Mouse (Mus musculus): ENCODE data around the gene Snx20. TPM values are rescaled to one million over a fixed set of nuclear protein-coding genes. Genes with fewer than 3 reads are reported as not detected.

Gene Snx20
- total and polyA plus RNA-seq, 3 experiments, result 10.1 to 15.9 TPM; not detected in 1

GRCm38 (mm10) chr8:88610271-88610670, 25.7 kb downstream of the Snx20 start:
- Histone ChIP-seq H3K9me3 (replicated peaks; ENCODE audit: insufficient read depth, low read length) (no peaks in the 10 kb centered on the region), H3K79me2 (ENCODE audit: control insufficient read depth, insufficient read depth, low read length, poor library complexity) (no peaks in the 10 kb centered on the region), H3K36me3 (ENCODE audit: control insufficient read depth in 1 of 2, insufficient read depth in 2 of 2, low read length in 2 of 2) (no peaks in the 10 kb centered on the region), H3K4me1 (ENCODE audit: control insufficient read depth in 1 of 2, insufficient read depth in 2 of 2, low read length in 2 of 2) (no peaks in the 10 kb centered on the region), H3K4me3 (ENCODE audit: control insufficient read depth in 1 of 2, insufficient read depth in 1 of 2, low read depth in 2 of 2, low read length in 2 of 2) (no peak overlapping the region), H3K27me3 (ENCODE audit: control insufficient read depth in 1 of 2, insufficient read depth in 2 of 2, low read length in 2 of 2) (no peaks in the 10 kb centered on the region; a peak in 1 of 4 replicates), H3K27ac (ENCODE audit: control insufficient read depth, low read depth, low read length) (no peak overlapping the region), H3K9ac (ENCODE audit: control insufficient read depth, low read depth, low read length, poor library complexity, severe bottlenecking) (no peak overlapping the region)
- TF ChIP-seq MEF2A (IDR thresholded peaks at IDR 0.05; ENCODE audit: extremely low read depth, insufficient replicate concordance, low read depth, low read length, poor library complexity, severe bottlenecking) (no peak), SMC3 (IDR thresholded peaks at IDR 0.05; ENCODE audit: low read depth, low read length) (no peak), GABPA (IDR thresholded peaks at IDR 0.05; ENCODE audit: low read depth, low read length) (no peak), MXI1 (IDR thresholded peaks at IDR 0.05; ENCODE audit: low read depth, low read length) (no peak), ZC3H11A (IDR thresholded peaks at IDR 0.05; ENCODE audit: low read depth, low read length) (no peak), MAZ (IDR thresholded peaks at IDR 0.05; ENCODE audit: low read depth, low read length) (no peak), MAX (IDR thresholded peaks at IDR 0.05; ENCODE audit: low read length) (no peak), USF2 (IDR thresholded peaks at IDR 0.05; ENCODE audit: borderline replicate concordance in 1 of 2, insufficient read depth in 1 of 2, low read depth in 1 of 2, low read length in 2 of 2) (no peak), ETS1 (IDR thresholded peaks at IDR 0.05; ENCODE audit: low read depth, low read length) (no peak), KAT2A (conservative IDR thresholded peaks at IDR 0.05; ENCODE audit: low read depth, low read length) (no peak), RCOR1 (IDR thresholded peaks at IDR 0.05; ENCODE audit: low read depth, low read length) (no peak), EP300 (IDR thresholded peaks at IDR 0.05; ENCODE audit: low read depth in 1 of 2, low read length in 2 of 2) (no peak), ZKSCAN1 (IDR thresholded peaks at IDR 0.05; ENCODE audit: low read depth, low read length) (no peak), MYC (IDR thresholded peaks at IDR 0.05; ENCODE audit: low read depth, low read length) (no peak), TCF12 (IDR thresholded peaks at IDR 0.05; ENCODE audit: low read depth, low read length) (no peak)
- DNase-seq (ENCODE audit: low read depth, low spot score), result no peak

GRCm38 (mm10) chr8:88609036-88609435, 26.9 kb downstream of the Snx20 start:
- TF ChIP-seq UBTF (IDR thresholded peaks at IDR 0.05; ENCODE audit: borderline replicate concordance, insufficient read depth, low read depth, low read length) (no peak), EP300 (IDR thresholded peaks at IDR 0.05; ENCODE audit: low read depth in 1 of 2, low read length in 2 of 2) (no peak), CHD2 (IDR thresholded peaks at IDR 0.05; ENCODE audit: low read length) (no peak), HCFC1 (IDR thresholded peaks at IDR 0.05; ENCODE audit: low read depth, low read length) (no peak), POLR2AphosphoS2 (IDR thresholded peaks at IDR 0.05; ENCODE audit: low read length) (no peak), BHLHE40 (IDR thresholded peaks at IDR 0.05; ENCODE audit: borderline replicate concordance, low read depth, low read length) (no peak), CTCF (IDR thresholded peaks at IDR 0.05 in 2 of 3, conservative IDR thresholded peaks at IDR 0.05 in 1 of 3; ENCODE audit: control insufficient read depth in 1 of 3, insufficient read depth in 1 of 3, low read depth in 2 of 3, low read length in 3 of 3, poor library complexity in 1 of 3, severe bottlenecking in 1 of 3) (no peak), RCOR1 (IDR thresholded peaks at IDR 0.05; ENCODE audit: low read depth, low read length) (no peak), ELF1 (IDR thresholded peaks at IDR 0.05; ENCODE audit: low read depth, low read length) (no peak), GATA1 (IDR thresholded peaks at IDR 0.05; ENCODE audit: low read depth, low read length) (no peak), NELFE (IDR thresholded peaks at IDR 0.05; ENCODE audit: low read depth, low read length) (no peak), MEF2A (IDR thresholded peaks at IDR 0.05; ENCODE audit: extremely low read depth, insufficient replicate concordance, low read depth, low read length, poor library complexity, severe bottlenecking) (no peak), TBP (IDR thresholded peaks at IDR 0.05; ENCODE audit: low read depth, low read length) (no peak), MAX (IDR thresholded peaks at IDR 0.05; ENCODE audit: low read length) (no peak), ZMIZ1 (IDR thresholded peaks at IDR 0.05; ENCODE audit: low read depth, low read length) (no peak), ZNF384 (IDR thresholded peaks at IDR 0.05; ENCODE audit: low read depth, low read length) (no peak), RAD21 (IDR thresholded peaks at IDR 0.05; ENCODE audit: low read depth, low read length) (no peak), SIN3A (IDR thresholded peaks at IDR 0.05; ENCODE audit: low read length) (no peak), SMC3 (IDR thresholded peaks at IDR 0.05; ENCODE audit: low read depth, low read length) (no peak), JUND (IDR thresholded peaks at IDR 0.05; ENCODE audit: low read depth, low read length) (no peak)
- Histone ChIP-seq H3K27me3 (ENCODE audit: control insufficient read depth in 1 of 2, insufficient read depth in 2 of 2, low read length in 2 of 2) (no peaks in the 10 kb centered on the region; a peak in 1 of 4 replicates), H3K79me2 (ENCODE audit: control insufficient read depth, insufficient read depth, low read length, poor library complexity) (no peaks in the 10 kb centered on the region), H3K4me1 (ENCODE audit: control insufficient read depth in 1 of 2, insufficient read depth in 2 of 2, low read length in 2 of 2) (no peaks in the 10 kb centered on the region), H3K27ac (ENCODE audit: control insufficient read depth, low read depth, low read length) (no peak overlapping the region), H3K9me3 (replicated peaks; ENCODE audit: insufficient read depth, low read length) (no peaks in the 10 kb centered on the region), H3K4me3 (ENCODE audit: control insufficient read depth in 1 of 2, insufficient read depth in 1 of 2, low read depth in 2 of 2, low read length in 2 of 2) (no peak overlapping the region), H3K36me3 (ENCODE audit: control insufficient read depth in 1 of 2, insufficient read depth in 2 of 2, low read length in 2 of 2) (no peaks in the 10 kb centered on the region), H3K9ac (ENCODE audit: control insufficient read depth, low read depth, low read length, poor library complexity, severe bottlenecking) (no peak overlapping the region)
- no peak for DNase-seq (ENCODE audit: low read depth, low spot score)

Measured in MEL (cell line).